Mouse (Mus musculus): ENCODE results near the gene Trak1.
"Not testable (repeated sequence)": the region's sequence is repeated elsewhere in the genome, so short reads cannot be mapped to it uniquely, and the experiment has no call there.

Gene Trak1

GRCm38 (mm10) chr9:121430379-121430778 is 133.1 kb downstream of the Trak1 start:
- DNase-seq (ENCODE audit: low spot score in 2 of 2), result no peak

- no peak for DNase-seq (ENCODE audit: low spot score in 2 of 2)
Observed at GRCm38 (mm10) chr9:121433745-121434528, 136.6 kb downstream of the Trak1 start.

GRCm38 (mm10) chr9:121435332-121435956 is 138.1 kb downstream of the Trak1 start:
- no peak for DNase-seq (ENCODE audit: low spot score in 2 of 2)

GRCm38 (mm10) chr9:121436501-121436900 is 139.2 kb downstream of the Trak1 start:
- DNase-seq (ENCODE audit: low spot score in 2 of 2), result no peak

- DNase-seq (ENCODE audit: low spot score in 2 of 2), result no peak
Observed at GRCm38 (mm10) chr9:121442145-121442544, 144.8 kb downstream of the Trak1 start.

GRCm38 (mm10) chr9:121443696-121444366 is 146.5 kb downstream of the Trak1 start:
- peak in 1 of 2 experiments; percentile 48 for DNase-seq (ENCODE audit: low spot score in 2 of 2)

- DNase-seq (ENCODE audit: low spot score in 2 of 2), result no peak
Observed at GRCm38 (mm10) chr9:121444367-121444707, 147.0 kb downstream of the Trak1 start.

- peak in 1 of 2 experiments; percentile 81 for DNase-seq (ENCODE audit: low spot score in 2 of 2)
Observed at GRCm38 (mm10) chr9:121445364-121445763, 148.1 kb downstream of the Trak1 start.

GRCm38 (mm10) chr9:121446431-121446831 is 149.1 kb downstream of the Trak1 start:
- no peak for DNase-seq (ENCODE audit: low spot score in 2 of 2)

GRCm38 (mm10) chr9:121452342-121452942 is 155.1 kb downstream of the Trak1 start:
- DNase-seq (ENCODE audit: low spot score in 2 of 2), result not testable (repeated sequence)

- DNase-seq (ENCODE audit: low spot score in 2 of 2), result no peak
Observed at GRCm38 (mm10) chr9:121454891-121455290, 157.6 kb downstream of the Trak1 start.

GRCm38 (mm10) chr9:121456739-121457515 is 159.6 kb downstream of the Trak1 start:
- DNase-seq (ENCODE audit: low spot score in 2 of 2), result no peak

- peak in 1 of 2 experiments; percentile 78 for DNase-seq (ENCODE audit: low spot score in 2 of 2)
Observed at GRCm38 (mm10) chr9:121458466-121458865, 161.2 kb downstream of the Trak1 start.

- no peak for DNase-seq (ENCODE audit: low spot score in 2 of 2)
Observed at GRCm38 (mm10) chr9:121459950-121460349, 162.6 kb downstream of the Trak1 start.

GRCm38 (mm10) chr9:121460527-121460926 is 163.2 kb downstream of the Trak1 start:
- DNase-seq (ENCODE audit: low spot score in 2 of 2), result no peak

- DNase-seq (ENCODE audit: low spot score in 2 of 2), result no peak
Observed at GRCm38 (mm10) chr9:121467460-121467859, 170.2 kb downstream of the Trak1 start.

GRCm38 (mm10) chr9:121469711-121470110 is 172.4 kb downstream of the Trak1 start:
- DNase-seq (ENCODE audit: low spot score in 2 of 2), result no peak

GRCm38 (mm10) chr9:121474771-121475170 is 177.5 kb downstream of the Trak1 start:
- DNase-seq (ENCODE audit: low spot score in 2 of 2), result no peak

- no peak for DNase-seq (ENCODE audit: low spot score in 2 of 2)
Observed at GRCm38 (mm10) chr9:121475488-121476452, 178.5 kb downstream of the Trak1 start.

GRCm38 (mm10) chr9:121477305-121477911 is 180.1 kb downstream of the Trak1 start:
- peak; percentile 53 to 82 for DNase-seq (ENCODE audit: low spot score in 2 of 2)
